Mouse (Mus musculus) leukemia stem cell, adult 10-12 weeks (primary cell): ENCODE measurements around the gene Plekhb2. TPM values are rescaled to one million over a fixed set of nuclear protein-coding genes. Genes with fewer than 3 reads are reported as not detected.

Source experiments
- polyA plus RNA-seq: library from polyadenylated mRNA; stranded (reverse); fragments of >175 nt; gene quantifications from 2 replicates; pipeline ENCODE4 v1.2.3, GENCODE M21; 2012; ENCODE audit warnings: low replicate concordance

Plekhb2 gene
- polyA plus RNA-seq, result 0.97 and 1.9 TPM in 2 replicates

DNA sequence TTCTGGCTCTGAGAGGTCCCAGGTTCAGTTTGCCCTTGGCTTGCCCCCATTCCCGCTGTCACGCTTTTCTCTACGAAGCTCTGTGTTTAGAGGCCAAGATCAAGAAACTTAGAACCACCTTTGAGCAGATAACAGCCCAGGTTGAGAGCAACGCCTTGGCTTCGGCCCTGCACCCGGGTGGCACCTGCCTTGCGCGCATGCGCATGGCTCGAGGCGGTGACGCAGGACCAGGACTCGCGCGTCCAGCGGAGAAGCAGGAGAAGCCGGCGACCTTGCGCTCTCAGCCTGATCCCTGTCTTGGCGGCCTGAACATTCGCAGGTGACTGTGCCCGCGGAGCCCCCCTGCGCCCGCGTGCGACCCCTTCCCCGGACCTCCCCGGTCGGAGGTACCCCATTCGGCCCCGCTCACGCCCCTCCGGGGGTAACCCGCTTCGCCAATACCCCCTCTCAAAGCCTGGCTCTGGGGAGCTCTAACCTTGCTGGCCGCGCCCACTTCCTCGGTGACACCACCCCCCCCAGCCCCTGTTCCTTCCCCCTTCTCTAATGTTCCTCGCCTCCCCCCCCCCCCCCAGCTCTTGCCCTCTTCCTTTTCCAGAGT is at the start of gene Plekhb2:
Plekhb2 (plus strand) TSS at position 232 of the 598 bp plus-strand sequence.

DNA sequence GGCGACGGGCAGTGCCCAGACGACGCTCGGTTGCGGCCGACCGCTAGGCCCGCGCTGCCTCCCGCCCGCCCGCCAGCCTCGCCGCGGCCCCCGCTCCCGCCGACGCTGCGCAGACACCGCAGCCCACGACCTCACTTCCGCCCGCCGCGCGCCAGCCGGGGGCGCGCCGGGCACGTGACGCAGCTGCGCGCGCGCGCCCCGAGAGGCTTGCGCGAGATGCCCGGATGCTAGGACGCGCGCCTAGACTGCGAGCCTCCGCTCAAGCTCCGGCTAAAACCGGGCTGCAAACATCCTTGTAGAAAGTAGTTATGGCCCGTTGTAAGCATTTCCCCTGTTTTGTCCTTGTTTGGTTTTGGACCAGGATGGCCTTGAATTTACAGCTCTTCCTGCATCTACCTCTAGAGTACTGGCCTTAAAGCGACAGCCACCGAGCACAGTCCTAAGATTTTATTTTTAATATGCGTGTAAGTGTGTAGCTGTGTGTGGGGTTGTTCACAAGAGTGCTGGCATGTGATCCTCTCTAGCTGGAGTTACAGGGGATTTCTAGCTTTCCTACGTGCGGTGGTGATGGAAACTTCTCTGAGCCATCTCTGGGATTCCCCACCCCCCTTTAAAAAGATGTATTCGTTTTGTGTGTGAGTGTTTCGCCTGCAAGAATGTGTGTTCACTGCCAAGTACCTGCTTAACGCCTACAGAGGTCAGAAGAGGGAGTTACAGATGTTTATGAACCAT is 6.7 kb upstream of the Plekhb2 start, which contains the start of gene Fam168b:
Fam168b (minus strand) TSS at position 179 of the 732 bp plus-strand sequence.

Other genes starting within 250 kb of the Plekhb2 start
- 153 and 415 TPM in 2 replicates for gene Fam168b, start 6.9 kb upstream of the Plekhb2 start, polyA plus RNA-seq